Mouse (Mus musculus): ENCODE measurements around the gene Stk33.

DNA sequence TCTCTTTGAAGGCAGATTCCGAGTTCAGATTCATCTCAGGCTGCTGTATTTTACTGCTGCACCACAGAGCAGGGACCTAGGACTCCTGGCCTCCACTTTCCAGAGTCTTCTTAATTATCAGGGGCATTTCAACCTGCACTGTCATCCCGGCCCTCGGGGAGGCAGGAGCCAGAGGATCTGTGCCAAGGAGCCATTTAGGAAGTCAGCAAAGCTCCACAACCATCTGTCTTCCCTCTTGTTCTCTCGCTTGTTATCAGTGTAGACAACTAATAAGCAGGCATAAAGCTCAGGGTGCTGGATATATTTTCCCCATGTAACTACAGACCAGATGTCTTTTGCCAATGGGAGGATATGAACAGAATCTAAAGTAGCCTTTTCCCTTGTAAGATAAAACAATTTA lies 112.1 kb downstream of the Stk33 start:
- TF ChIP-seq TAL1 (conservative IDR thresholded peaks at IDR 0.05; ENCODE audit: low read depth, low read length) (no peak), CTCF (IDR thresholded peaks at IDR 0.05; ENCODE audit: low read depth, low read length) (no peak)
